Mouse (Mus musculus) ES-Bruce4 (cell line): ENCODE data around the gene Rars.

Source experiments
- CTCF ChIP-seq: IDR thresholded peaks from one replicate; pipeline ENCODE4 v1.8.1; 2011; ENCODE audit warnings: low read depth, low read length
- EP300 ChIP-seq: IDR thresholded peaks from 2 replicates; pipeline ENCODE4 v1.6.1; 2011; ENCODE audit warnings: low read depth, low read length; ENCODE audit not compliant: insufficient read depth
- POLR2A ChIP-seq: IDR thresholded peaks from one replicate; pipeline ENCODE4 v1.8.1; 2011; ENCODE audit warnings: low read length; ENCODE audit not compliant: insufficient read depth

DNA sequence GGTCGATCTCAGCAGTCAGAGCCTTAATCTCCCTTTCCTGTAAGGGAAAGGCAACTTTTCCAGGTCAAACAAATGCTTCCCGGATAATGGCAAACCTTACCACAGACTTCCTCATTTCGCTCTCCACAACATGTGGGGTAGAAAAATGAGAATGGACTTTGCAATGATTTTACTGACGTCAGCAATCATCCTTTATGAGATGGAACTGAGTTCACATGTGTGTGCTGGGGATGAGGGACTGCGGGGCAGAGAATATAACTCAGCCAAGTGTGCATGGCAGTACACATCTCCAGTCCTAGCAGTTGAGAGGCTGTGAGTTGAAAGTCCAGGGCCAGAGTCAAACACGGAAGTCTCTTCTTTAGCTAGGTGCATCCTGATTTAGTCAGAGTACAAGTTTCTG is 1.0 kb downstream of the Rars start:
- no peak for TF ChIP-seq POLR2A
- no peak for TF ChIP-seq CTCF
- TF ChIP-seq EP300 = no peak
